Mouse (Mus musculus) limb, embryonic 14.5 days (tissue): ENCODE results near the gene Vps33a. TPM values are rescaled to one million over a fixed set of nuclear protein-coding genes. Genes with fewer than 3 reads are reported as not detected.

Source experiments
- ATAC-seq: fragments of 200-750 bp; cut with Nextera tagmentation; 2 replicates; pipeline ENCODE4 v1.8.0; 2017; ENCODE audit warnings: low read depth, moderate number of reproducible peaks, moderate TSS enrichment; ENCODE audit not compliant: low FRiP score
- DNase-seq: peaks from one replicate; pipeline ENCODE4 v3.0.0-alpha.2; 2015; ENCODE audit warnings: low spot score
- H3K27ac ChIP-seq: fragments of 300-500 bp; sonication (generic); replicated peaks from 2 replicates; pipeline ENCODE4 v1.5.1; 2014; ENCODE audit warnings: low read depth, mild to moderate bottlenecking, low read length, moderate library complexity, mixed read lengths
- H3K27me3 ChIP-seq: fragments of 300-500 bp; sonication (generic); 2 replicates; pipeline ENCODE4 v1.6.1; 2014; ENCODE audit warnings: low read length, mixed read lengths; ENCODE audit not compliant: control insufficient read depth, insufficient read depth
- H3K36me3 ChIP-seq: fragments of 300-500 bp; sonication (generic); 2 replicates; pipeline ENCODE4 v1.6.1; 2014; ENCODE audit warnings: mild to moderate bottlenecking, low read length, moderate library complexity, mixed read lengths; ENCODE audit not compliant: control insufficient read depth, insufficient read depth
- H3K4me1 ChIP-seq: fragments of 300-500 bp; sonication (generic); 2 replicates; pipeline ENCODE4 v1.6.1; 2014; ENCODE audit warnings: antibody characterized with exemption, low read length, mixed read lengths; ENCODE audit not compliant: control insufficient read depth, insufficient read depth
- H3K4me2 ChIP-seq: fragments of 300-500 bp; sonication (generic); replicated peaks from 2 replicates; pipeline ENCODE4 v1.6.1; 2014; ENCODE audit warnings: low read depth, mild to moderate bottlenecking, low read length, moderate library complexity; ENCODE audit not compliant: severe bottlenecking
- H3K4me3 ChIP-seq: fragments of 300-500 bp; sonication (generic); replicated peaks from 2 replicates; pipeline ENCODE4 v1.5.1; 2014; ENCODE audit warnings: low read length
- H3K9ac ChIP-seq: fragments of 300-500 bp; sonication (generic); 2 replicates; pipeline ENCODE4 v1.6.1; 2014; ENCODE audit warnings: mild to moderate bottlenecking, low read depth, low read length, moderate library complexity; ENCODE audit not compliant: severe bottlenecking
- H3K9me3 ChIP-seq: fragments of 300-500 bp; sonication (generic); 2 replicates; pipeline ENCODE4 v1.6.1; 2016; ENCODE audit warnings: low read length; ENCODE audit not compliant: control insufficient read depth
- POLR2A ChIP-seq: fragments of 200-500 bp; IDR thresholded peaks from 2 replicates; pipeline ENCODE4 v1.8.0; 2012; ENCODE audit warnings: inconsistent platforms, mild to moderate bottlenecking, moderate library complexity, borderline replicate concordance; ENCODE audit not compliant: insufficient read depth, insufficient read length; ENCODE audit errors: extremely low read depth
- WGBS: fragments of 180-500 bp; shearing (Covaris S2); extraction: QIAGEN DNeasy Blood & Tissue Kit; methylation state at CpG from one replicate; pipeline ENCODE4 v1.1.7; 2014; 5-methylcytosine and 5-hydroxymethylcytosine counted together
- microRNA-seq: library from miRNA; unstranded; fragments of <30 nt; microRNA quantifications from one replicate; pipeline ENCODE4, GENCODE M21; 2016
- polyA plus RNA-seq, 2 experiments: library from polyadenylated mRNA; depleted of rRNA in 1 of 2; stranded (reverse) in 1 of 2; unstranded in 1 of 2; fragments of >200 nt; fragmentation: Nextera tagmentation in 1 of 2; extraction: Ambion mirVana in 1 of 2; gene quantifications; 2 replicates each; pipeline versions ENCODE4 v1.2.1 to v1.2.3; 2012 to 2014

Gene Vps33a
- polyA plus RNA-seq, 2 experiments = 22.3 to 31.0 TPM

DNA sequence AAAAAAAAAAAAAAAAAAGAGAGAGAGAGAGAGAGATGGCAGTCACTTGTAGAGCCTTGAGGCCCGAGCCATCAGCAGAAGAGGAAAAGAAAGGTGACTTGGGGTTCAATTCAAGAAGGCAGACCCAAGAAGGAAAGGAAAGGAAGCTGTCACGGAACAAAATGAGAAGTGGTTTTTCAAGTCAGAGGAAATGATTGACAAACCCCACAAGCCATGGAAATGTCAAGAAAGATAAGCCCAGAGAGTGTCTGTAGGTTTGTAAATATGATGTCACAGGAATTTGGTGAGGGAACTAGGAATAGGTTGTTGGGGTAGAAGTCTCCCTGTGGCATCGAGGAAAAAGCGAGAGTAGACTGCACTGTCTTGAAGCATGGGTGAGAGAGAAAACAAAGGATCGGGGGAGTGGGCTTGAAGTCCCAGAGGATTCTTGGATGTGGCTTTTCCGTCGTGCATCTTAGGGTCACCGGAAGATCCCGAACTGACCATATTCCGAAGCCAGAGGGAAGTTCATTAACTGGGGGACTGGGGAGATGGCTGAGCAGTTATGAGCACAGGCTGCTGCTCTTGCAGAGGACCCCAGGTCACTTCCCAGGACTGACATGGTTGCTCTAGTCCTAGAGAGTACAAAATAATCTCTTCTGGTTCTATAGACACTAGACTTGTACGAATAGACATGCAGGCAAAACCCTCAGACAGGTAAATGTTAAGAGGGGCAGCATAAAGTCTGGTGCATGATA, 85.0 kb downstream of the Vps33a start:
- Histone ChIP-seq H3K9ac (no peak overlapping the region), H3K4me3 (no peak overlapping the region), H3K4me1 (no peaks in the 10 kb centered on the region; the same call in 1 of the 2 replicates), H3K27ac (no peak overlapping the region), H3K4me2 (no peak overlapping the region), H3K27me3 (no peaks in the 10 kb centered on the region), H3K9me3 (no peaks in the 10 kb centered on the region), H3K36me3 (no peaks in the 10 kb centered on the region)
- WGBS = 83% methylated on average over 11 of the region's 11 CpGs
- no peak for DNase-seq
- ATAC-seq = no peak
- no peak for TF ChIP-seq POLR2A

Small RNA genes within 50 kb of the gene (microRNA-seq; reads per million reads assigned to microRNA genes)
- 1.4 reads per million for gene Mir7647

Other genes starting within 250 kb of the Vps33a start
- gene Bcl7a, start 229.2 kb downstream of the Vps33a start, polyA plus RNA-seq (2012; rRNA removed) = 28.3 and 31.4 TPM in 2 replicates
- gene Bcl7a, start 229.2 kb downstream of the Vps33a start, polyA plus RNA-seq (2014; fragmentation: Nextera tagmentation; extraction: Ambion mirVana) = 20.1 and 25.4 TPM in 2 replicates
- gene Mlxip, start 178.2 kb downstream of the Vps33a start, polyA plus RNA-seq (2012; rRNA removed) = 28.3 and 37.8 TPM in 2 replicates
- gene Mlxip, start 178.2 kb downstream of the Vps33a start, polyA plus RNA-seq (2014; fragmentation: Nextera tagmentation; extraction: Ambion mirVana) = 16.5 and 19.7 TPM in 2 replicates
- gene Lrrc43, start 83.7 kb downstream of the Vps33a start, polyA plus RNA-seq (2012; rRNA removed) = not detected in 2 replicates
- gene Lrrc43, start 83.7 kb downstream of the Vps33a start, polyA plus RNA-seq (2014; fragmentation: Nextera tagmentation; extraction: Ambion mirVana) = not detected in 2 replicates
- not detected in 2 replicates for gene Il31, start 83.5 kb downstream of the Vps33a start, polyA plus RNA-seq (2012; rRNA removed)
- not detected in 2 replicates for gene Il31, start 83.5 kb downstream of the Vps33a start, polyA plus RNA-seq (2014; fragmentation: Nextera tagmentation; extraction: Ambion mirVana)
- gene B3gnt4, start 62.6 kb downstream of the Vps33a start, polyA plus RNA-seq (2012; rRNA removed) = 1.8 and 2.0 TPM in 2 replicates
- gene B3gnt4, start 62.6 kb downstream of the Vps33a start, polyA plus RNA-seq (2014; fragmentation: Nextera tagmentation; extraction: Ambion mirVana) = 0.34 and 1.2 TPM in 2 replicates
- 85.2 and 92.3 TPM in 2 replicates for gene Diablo, start 48.9 kb downstream of the Vps33a start, polyA plus RNA-seq (2012; rRNA removed)
- 97.4 and 107 TPM in 2 replicates for gene Diablo, start 48.9 kb downstream of the Vps33a start, polyA plus RNA-seq (2014; fragmentation: Nextera tagmentation; extraction: Ambion mirVana)
- gene Gm49027, start 47.5 kb downstream of the Vps33a start, polyA plus RNA-seq (2012; rRNA removed) = 3.9 and 6.1 TPM in 2 replicates
- 0.41 and 0.55 TPM in 2 replicates for gene Gm49027, start 47.5 kb downstream of the Vps33a start, polyA plus RNA-seq (2014; fragmentation: Nextera tagmentation; extraction: Ambion mirVana)
- gene Clip1, start 111.6 kb upstream of the Vps33a start, polyA plus RNA-seq (2012; rRNA removed) = 33.4 and 33.7 TPM in 2 replicates
- 35.2 and 37.1 TPM in 2 replicates for gene Clip1, start 111.6 kb upstream of the Vps33a start, polyA plus RNA-seq (2014; fragmentation: Nextera tagmentation; extraction: Ambion mirVana)
- gene Zcchc8, start 148.1 kb upstream of the Vps33a start, polyA plus RNA-seq (2012; rRNA removed) = 84.5 and 86.9 TPM in 2 replicates
- 70.9 and 76.1 TPM in 2 replicates for gene Zcchc8, start 148.1 kb upstream of the Vps33a start, polyA plus RNA-seq (2014; fragmentation: Nextera tagmentation; extraction: Ambion mirVana)
- 76.3 and 120 TPM in 2 replicates for gene Rsrc2, start 176.4 kb upstream of the Vps33a start, polyA plus RNA-seq (2012; rRNA removed)
- gene Rsrc2, start 176.4 kb upstream of the Vps33a start, polyA plus RNA-seq (2014; fragmentation: Nextera tagmentation; extraction: Ambion mirVana) = 113 and 124 TPM in 2 replicates
- gene Kntc1, start 176.7 kb upstream of the Vps33a start, polyA plus RNA-seq (2012; rRNA removed) = 30.6 and 31.2 TPM in 2 replicates
- gene Kntc1, start 176.7 kb upstream of the Vps33a start, polyA plus RNA-seq (2014; fragmentation: Nextera tagmentation; extraction: Ambion mirVana) = 26.0 and 30.2 TPM in 2 replicates